Mouse (Mus musculus): ENCODE results near the gene Grwd1.

DNA sequence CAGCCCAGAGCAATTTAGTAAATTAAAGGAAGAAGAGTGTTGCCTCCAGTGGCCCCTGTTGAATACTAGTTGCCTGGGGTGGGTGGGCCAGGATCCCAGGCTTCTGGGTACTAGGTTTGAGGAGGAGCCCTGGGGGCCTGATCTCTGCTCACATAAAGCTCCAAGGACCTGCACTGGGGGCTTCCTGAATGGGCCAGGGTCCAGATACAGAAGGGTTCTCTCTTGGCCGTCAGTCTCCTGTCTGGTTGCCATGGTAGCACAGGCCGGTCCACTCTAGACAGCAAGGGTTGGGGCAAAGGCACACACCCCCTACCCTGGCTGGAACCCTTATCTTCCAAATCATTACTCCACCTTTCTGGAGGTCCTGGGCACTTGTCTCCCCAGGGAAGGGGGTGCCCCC lies 37.1 kb upstream of the Grwd1 start:
- TF ChIP-seq POLR2A (IDR thresholded peaks at IDR 0.05; ENCODE audit: low read depth, low read length): no peak
- no peak for TF ChIP-seq CTCF (IDR thresholded peaks at IDR 0.05; ENCODE audit: extremely low read depth, insufficient read depth, insufficient read length, insufficient replicate concordance)
